Mouse (Mus musculus): ENCODE measurements around the gene Ccng2. TPM values are rescaled to one million over a fixed set of nuclear protein-coding genes. Genes with fewer than 3 reads are reported as not detected.

Ccng2 gene
- total RNA-seq, 4 experiments from 2014 or later: 38.9 to 50.8 (median 45.3) TPM

DNA sequence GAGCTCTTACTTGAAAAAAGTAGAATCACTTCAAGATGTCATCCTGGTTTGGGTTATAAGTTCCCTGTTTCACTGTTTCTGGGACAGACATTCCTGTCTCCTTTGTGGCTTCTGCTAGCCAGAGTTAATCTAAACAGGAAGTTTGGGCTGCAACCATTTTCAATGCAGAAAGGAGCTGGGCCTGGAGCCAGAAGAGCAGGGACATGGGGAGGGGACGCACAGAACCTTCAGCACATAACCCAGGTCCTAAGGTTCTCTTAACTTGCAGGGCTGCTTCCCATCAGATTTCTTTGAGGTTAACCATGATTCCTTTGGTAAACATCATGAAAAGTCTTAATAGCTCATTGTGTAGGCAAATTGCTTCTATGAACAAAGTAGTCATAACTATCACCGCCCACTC, 4.3 kb upstream of the Ccng2 start:
- DNase-seq (ENCODE audit: low spot score in 2 of 2): no peak

DNA sequence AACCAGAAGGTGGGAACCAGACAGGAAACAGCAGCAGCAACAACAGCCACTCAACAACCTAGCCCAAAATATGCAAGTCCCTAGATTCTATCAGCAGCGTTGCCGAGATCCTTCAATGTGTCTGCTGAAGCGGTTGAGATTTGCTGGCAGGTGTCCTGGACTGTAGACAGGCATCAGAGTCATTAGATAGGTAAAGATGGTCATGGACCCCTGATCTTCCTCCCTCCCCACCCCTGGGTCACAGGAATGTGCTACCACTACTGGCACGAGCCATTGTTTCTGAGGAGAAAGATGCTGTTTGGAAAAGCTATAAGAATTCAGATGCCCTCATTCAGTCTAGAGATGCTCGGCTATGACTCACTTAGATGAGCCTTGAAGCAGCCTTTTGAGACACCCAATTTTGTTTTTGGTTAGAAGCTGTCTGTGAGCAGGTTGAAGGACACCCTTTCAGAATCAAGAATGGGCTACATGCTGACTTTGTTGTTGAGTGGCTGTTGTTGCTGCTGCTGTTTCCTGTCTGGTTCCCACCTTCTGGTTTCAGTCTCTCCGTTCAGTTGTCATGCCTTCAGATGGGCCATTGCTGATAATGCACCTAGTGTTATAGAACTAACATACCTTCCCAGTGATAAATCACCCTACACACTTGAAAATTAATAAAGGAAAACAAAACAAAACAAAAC, 3.5 kb upstream of the Ccng2 start:
- DNase-seq (ENCODE audit: low spot score in 2 of 2): no peak

DNA sequence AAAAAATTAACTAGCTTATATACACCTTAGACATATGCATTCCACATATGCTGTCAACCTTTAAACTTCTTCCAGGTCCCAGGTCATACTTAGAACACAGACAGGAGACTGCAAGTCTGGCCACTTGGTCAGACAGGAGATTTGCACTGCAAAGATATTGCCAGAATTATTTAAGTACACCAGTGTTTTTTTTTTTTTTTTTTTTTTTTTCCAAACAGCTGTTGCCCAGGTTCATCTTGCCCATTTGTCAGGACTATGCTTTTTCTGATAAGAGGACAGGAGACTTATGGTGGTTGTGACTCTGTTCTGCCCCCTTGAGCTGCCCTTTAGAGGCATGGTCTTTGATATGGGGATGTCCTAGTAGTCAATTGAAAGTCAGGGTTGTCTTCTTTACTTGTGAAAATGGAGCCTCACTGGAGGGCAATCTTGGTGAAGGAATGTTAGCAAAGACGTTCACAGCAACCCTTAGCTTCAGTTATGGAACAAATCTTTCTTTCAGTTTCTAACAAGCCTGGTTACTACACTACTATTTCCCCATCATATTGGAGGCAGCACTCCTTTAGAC, 2.8 kb upstream of the Ccng2 start:
- DNase-seq (ENCODE audit: low spot score in 2 of 2): no peak

DNA sequence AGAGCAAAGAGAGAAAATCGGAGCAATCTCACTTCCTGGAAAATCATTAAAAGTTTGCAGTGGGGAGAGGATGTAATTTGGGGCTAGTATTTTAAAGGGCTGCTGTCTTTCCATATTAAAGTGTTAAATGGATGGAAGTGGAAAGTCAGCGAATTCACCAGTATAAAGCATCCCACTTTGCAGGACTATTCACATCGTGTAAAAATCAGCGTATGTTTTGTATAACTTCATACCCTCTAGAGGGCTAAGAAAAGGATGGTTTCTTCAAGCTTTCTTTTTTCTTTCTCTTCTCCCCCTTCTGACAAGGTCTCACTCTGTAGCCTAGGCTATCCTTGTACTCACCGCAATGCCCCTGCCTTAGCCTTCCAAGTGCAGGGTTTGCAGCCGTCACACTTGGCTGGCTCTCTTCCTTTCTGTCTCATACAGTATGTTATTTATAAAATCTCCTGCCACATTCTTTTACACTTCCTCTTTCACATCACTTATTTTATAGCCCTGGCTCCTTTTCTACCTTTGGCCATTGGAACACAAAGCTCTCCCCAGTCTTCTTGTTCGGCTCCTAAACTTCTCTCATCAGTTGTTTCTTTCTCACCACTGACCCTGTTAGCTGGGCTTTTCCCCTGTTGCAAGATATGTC, 1.8 kb upstream of the Ccng2 start:
- no peak for DNase-seq (ENCODE audit: low spot score in 2 of 2)

DNA sequence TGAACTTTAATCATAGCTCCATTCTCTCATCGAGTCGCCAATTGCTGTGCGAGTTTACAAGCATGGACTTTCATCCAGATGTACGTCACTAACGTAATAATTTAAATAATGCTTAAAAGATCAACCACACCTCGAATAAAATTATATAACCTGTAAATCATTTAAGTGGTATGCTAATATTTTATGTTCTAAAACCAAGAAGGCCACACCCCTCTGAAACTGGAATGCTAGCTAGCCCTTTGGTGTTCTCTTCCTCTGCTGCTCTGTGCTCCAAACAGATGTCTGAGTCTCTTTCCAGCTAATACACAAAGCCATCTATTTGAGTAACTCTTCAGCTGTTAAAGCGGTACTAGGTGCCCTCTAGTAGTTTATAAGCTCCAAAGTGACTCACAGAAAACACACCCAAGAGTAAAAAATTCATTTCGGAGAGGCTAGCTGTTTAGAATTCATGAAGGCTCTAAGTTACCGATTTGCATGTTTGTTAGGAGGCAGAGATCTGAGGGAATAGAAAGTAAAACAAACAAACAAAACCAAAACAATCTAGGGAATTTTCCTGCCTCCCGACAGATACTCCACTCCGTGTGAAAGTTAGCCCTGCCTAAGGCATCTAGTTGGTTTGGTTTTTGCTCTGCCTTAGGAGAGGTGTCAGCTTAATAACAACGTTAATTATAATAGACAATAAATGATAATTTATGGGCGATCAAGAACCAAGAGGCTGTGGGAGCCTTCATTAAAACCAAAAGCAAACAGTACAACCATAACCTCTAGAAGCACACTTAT, 1.1 kb upstream of the Ccng2 start:
- DNase-seq (ENCODE audit: low spot score in 2 of 2): no peak

DNA sequence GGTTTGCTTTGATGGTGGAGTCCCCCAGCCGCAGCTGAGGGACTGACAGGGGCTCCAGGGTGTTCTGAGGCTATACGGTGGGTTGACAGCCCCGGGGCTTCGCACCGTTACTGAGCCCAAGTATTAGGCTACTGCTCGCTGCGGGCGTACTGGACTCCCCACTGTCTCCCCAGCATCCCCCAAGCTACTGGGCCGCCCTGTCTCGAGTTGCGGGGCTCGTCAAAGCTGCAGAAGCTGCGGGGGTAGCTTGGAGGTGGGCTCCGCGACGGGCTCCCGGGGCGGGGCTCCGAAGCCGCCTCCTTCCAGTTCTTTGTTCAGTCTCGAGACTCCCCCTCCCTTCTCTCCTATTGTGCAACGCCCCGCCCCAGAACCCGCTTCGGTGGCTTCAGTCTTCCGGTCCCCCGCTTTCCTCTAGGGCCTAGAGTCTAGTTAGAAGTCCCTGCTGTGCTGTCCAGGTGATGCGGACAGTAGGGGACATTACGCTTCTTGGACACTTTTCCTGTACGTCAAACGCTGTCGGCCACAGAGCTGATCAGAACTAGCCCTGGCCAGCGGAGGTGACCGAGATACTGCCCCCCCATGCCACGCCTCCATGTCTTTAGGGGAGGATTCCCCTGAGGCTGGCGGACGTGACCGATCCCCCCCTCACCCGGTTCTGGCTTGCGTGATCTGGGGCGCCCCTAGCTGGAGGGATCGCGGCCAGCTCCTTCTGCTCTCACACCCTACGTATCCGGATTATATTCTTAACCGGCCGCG, 972 bp downstream of the Ccng2 start:
- DNase-seq (ENCODE audit: low spot score in 2 of 2): peak; percentile 60 to 74

DNA sequence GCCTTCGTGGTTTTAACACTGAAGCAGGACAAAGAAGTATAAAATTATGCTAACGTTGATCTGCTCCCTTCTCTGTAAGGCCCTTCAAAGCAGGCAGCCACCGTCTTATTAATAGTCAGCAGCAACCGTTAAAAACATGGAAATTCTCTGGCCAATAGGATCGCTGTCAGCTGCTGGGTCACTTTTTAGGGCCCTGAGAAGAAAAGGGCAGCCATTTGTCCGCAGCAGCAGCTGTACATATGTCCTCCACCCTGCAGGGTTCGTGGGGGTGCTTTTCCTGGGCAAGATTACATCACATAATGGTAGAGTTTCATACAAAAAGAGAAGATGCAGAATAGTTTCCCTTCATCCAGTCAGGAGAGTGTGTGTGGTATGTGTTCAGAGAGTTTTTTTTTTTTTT, 3.0 kb downstream of the Ccng2 start:
- no peak for DNase-seq (ENCODE audit: low spot score in 2 of 2)

DNA sequence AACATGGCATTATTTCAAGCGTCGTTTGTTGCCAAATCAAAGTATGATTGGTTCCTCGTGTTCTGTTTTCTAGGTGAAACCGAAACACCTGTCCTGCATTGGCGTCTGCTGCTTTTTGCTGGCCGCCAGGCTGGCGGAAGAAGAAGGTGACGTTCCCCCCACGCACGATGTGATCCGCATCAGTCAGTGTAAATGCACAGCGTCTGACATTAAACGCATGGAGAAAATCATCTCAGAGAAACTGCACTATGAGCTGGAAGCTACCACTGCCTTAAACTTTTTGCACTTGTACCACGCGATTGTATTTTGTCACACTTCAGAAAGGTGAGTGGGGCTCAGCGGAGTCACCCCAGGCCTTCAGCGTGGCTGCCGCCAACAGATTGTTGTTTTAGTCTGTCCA, 3.7 kb downstream of the Ccng2 start:
- DNase-seq (ENCODE audit: low spot score in 2 of 2): no peak

DNA sequence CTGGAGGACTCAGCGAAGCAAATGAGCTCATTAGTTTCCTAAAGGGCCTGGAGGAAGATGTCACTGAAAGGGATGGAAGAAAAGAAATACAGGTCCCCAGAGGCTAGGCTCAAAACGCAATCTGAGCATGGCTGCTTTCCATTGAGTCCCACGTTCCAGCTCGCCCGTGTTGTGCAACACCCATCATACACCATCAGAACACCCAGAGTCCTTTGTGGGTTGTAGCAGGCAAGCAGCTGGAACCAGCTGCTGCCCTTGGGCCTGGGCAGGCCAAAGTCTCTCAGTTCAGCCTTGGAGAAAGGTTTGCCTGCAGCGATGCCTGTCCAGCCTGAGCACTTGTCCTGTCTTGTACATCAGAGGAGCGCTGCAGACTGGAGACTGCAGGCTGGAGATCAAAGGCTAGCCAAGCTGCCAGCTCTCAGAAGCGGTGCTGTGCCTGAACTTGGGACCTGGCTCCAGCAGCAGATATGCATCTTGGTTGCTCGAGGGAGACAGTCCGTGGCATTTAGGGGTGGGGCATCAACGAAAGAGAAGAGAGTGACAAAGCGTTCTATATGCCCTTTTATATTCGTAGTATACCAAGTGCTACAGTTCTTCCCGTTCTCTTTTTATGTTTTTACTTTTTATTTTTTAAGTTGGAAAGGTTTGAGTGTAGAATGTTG, 15.5 kb downstream of the Ccng2 start:
- no peak for DNase-seq (ENCODE audit: low spot score in 2 of 2)

DNA sequence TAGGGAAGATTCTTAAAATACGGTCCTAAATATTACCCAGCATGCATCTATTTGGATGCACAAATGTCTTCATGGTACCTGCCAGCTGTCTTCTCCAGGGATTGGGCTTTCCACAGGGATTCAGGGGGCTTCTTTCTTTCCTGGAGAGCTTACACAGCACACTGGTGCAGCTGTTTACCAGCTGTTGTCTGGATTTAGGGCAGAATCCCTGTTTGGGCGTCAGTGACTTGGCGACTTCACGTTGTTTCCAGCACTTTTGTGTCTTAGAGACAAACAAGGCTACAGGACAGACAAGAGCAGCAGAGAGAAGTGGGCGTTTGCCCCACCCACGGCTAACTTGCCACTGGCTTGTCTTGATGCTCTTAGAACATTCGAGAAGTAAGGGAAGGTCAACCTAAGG, 16.1 kb downstream of the Ccng2 start:
- DNase-seq (ENCODE audit: low spot score in 2 of 2): no peak

DNA sequence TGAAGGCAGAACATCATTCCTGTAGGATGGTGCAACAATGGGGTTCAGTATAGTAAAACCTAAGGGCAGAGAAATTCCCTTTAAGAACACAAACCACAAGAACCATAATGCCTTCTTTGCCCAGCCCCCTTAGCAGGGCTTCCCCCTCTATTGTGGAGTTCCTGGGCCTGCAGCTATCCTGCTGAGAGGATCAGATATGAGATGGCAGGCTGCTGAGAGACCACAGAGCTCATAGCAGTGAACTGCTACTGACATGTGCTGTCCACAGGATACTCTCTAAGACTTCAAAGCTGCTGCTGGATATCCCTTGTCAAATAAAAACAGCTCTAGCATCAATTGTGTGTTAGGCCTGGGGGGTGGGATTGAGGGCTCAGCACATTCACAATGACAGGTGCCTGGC, 21.5 kb downstream of the Ccng2 start:
- no peak for DNase-seq (ENCODE audit: low spot score in 2 of 2)

DNA sequence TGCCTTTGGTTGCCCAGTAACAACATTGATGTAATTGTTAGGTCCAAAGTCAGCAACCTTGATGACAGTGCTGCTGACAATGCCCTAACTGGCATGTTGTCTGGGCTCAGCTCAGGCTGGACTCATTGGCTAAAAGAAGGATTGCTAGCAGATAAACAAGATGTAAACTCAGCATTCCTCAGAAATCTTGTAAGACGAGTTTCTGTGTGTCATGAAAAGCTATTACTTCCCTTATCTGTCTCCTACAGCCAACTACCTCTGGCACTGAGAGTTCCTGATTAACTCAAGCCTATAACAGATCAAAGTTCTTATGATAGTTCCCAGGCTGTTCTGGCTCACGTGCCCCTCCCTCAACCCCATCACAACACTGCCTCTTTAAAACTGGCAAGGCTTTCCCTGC, 23.2 kb downstream of the Ccng2 start:
- no peak for DNase-seq (ENCODE audit: low spot score in 2 of 2)

DNA sequence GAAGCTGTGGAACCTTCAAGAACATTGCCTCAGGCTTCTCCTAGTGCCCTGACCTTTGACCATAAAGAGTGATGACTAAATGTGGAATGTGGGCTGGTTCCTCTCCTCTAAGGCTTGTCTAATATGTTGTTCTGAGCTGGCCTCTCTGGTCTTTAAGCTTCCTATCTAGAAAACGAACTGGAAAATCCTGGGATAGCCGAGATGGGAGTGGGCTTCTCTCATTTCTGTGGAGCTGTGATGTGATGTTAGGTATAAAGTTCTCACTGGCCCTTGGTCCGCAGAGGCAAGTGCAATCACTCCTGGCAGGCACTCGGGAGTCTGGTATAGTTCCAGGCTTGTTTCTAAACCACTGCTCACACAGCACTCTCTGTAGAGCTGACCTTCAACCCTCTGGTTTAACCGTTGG, 29.3 kb downstream of the Ccng2 start:
- no peak for DNase-seq (ENCODE audit: low spot score in 2 of 2)

DNA sequence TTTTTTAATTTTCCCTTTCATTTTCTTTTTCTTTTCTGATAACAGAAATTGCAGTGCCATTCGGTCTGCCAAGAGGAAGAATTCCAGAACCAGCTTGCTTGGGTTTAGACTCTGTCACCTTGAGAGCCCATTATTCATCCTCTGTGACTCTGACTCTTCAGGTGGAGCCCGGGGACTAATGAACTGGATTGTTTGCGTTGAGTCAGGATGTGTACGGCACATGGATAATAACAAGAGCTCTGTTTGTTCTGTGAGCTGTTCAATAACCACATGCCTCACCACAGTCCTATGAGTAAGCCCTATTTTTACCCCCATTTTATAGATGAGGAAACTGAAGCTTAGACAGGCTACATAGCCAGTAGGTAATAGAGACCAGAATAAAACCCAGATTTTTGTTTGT, 29.7 kb downstream of the Ccng2 start:
- DNase-seq (ENCODE audit: low spot score in 2 of 2): no peak

DNA sequence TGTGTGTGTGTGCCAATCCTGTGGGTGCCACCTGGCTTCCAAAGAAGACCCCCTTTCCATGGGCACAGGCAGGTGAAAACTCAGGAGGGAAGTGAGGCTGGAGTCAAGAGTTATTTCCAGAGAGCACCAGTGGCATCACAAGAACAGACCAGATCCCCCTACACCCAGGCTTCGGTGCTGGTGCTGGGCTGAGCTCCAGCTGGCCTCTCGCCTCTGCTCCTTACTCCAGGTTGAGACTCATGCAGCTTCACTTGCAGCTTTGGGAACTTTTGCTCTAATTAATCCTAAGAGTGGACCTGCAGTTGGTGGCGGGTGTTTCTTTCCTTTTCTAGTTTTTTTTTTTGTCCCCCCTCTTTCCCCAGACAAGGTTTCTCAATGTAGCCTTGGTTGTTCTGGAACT, 30.3 kb downstream of the Ccng2 start:
- DNase-seq (ENCODE audit: low spot score in 2 of 2): no peak

DNA sequence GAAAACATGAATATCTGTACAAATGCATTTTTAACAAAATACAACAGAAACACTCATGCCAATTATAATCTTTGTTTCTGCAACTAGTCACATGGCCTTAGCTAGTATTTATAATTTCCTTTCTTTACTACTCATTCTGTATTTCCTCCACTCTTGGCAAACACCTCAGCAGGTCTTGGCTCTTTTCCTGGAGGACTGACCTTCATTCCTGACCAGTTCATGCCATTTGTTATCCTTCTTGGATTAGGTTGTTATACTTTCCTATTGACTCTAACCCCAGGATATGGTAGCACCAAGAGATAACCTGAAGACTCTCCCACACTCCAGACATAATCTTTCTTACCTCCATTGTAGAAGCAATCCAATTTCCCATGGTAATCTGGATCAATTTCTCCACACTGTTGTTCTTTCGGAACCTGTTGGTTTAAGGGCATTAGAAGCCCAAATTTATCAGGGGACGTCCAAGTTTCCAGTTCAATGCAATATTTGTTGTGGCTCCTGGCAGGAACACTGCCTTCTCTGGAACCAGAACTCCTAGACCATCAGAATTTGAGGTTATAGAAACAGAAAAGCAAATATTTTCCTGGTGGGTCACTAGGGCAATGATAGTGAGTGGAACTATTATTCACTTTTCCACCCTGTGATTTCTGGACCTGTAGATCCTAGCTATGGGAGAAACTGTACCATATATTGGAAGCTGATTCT, 38.2 kb downstream of the Ccng2 start:
- no peak for DNase-seq (ENCODE audit: low spot score in 2 of 2)

DNA sequence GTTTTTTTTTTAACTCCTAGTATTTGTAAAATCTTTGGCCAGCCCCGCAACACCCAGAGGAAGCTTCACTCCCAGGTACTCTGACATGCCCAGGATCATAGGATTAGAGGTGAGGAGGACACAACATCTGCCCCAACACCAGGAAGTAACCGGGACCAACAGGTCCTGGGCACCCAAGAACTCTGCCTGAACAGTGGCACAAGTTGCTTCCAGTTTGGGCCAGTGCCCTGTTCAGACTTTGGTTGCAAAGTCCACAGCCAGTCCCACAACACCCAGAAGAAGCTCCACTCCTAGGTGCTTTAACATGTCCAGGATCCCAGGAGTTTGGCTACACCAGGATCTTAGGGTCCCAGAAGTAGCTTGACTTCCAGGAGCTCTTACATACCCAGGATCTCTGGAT, 41.9 kb downstream of the Ccng2 start:
- no peak for DNase-seq (ENCODE audit: low spot score in 2 of 2)

DNA sequence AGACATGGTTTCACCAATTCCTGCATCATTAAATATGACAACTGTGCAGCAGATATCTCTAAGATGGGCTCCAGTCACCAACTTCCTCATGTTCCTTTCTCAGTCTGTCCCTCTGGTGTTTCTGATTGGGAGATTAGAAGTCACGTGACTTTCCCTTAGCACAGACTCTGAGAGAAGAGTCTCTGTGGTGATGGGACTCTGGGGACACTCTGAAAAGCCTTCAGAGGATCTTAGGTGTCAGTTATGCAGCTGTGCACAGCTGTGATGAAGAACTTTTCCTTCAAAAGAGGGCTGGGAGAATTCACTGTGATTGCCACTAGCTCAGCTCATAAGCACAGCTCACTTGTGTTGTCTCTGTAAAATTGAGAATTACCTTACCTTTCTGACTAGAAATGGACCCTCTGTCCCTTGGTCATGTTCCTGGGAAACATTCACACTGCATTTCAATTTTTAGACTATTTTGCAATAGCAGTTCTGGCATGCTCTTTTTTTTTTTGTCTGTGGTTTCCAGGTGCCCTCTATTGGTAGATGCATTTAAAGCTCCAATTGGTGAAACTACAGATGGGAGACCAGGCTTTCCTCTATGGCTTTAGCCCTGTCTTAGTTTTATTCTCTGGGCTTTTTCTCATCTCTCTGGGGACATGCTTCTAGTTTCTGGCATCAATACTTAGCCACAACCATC, 56.4 kb downstream of the Ccng2 start:
- no peak for DNase-seq (ENCODE audit: low spot score in 2 of 2)

All from layer of hippocampus, adult 8-10 months (tissue).